Mouse (Mus musculus) cerebellum, adult 9-11 months (tissue): ENCODE measurements around the gene Anapc15.

ENCODE experiments used
- DNase-seq: peaks from one replicate; pipeline ENCODE4 v3.0.0; 2022

Anapc15 gene

DNA sequence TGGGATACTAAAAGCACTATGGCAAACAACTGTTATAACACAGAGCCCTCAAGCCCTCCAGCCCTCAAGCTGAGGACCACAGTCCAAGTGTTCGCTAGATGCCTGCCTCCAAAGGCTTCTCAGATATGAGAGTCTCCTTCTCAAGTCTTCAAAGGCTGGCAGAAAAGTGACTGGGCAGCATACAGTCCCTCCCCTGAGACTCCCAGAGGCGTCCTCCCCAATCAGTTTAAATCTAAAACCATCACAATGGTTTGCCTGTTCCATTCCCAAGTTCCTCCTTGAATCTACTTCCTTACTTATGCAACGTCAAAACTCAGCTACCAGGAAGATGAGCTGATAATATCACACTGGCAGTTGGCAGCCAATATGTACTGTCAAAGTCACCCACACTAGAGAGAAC, at the start of gene Anapc15:
Gene Anapc15, plus strand, starts transcription at position 301 of the 400 bp plus-strand sequence.
- DNase-seq = no peak

GRCm38 (mm10) chr7:101817861-101818401, 45.6 kb upstream of the Anapc15 start, which contains the start of gene Phox2a:
Gene Phox2a (plus strand): TSS chr7:101818313.
- no peak for DNase-seq

GRCm38 (mm10) chr7:101820295-101821030, 43.1 kb upstream of the Anapc15 start:
- no peak for DNase-seq

- DNase-seq = no peak
These were observed 41.7 kb upstream of the Anapc15 start for GRCm38 (mm10) chr7:101821571-101822501.

- DNase-seq = no peak
These were observed 40.4 kb upstream of the Anapc15 start for GRCm38 (mm10) chr7:101822836-101823757.

- no peak for DNase-seq
These were observed 39.5 kb upstream of the Anapc15 start for GRCm38 (mm10) chr7:101823758-101824630.

GRCm38 (mm10) chr7:101830373-101830772, 33.1 kb upstream of the Anapc15 start:
- DNase-seq = no peak

DNA sequence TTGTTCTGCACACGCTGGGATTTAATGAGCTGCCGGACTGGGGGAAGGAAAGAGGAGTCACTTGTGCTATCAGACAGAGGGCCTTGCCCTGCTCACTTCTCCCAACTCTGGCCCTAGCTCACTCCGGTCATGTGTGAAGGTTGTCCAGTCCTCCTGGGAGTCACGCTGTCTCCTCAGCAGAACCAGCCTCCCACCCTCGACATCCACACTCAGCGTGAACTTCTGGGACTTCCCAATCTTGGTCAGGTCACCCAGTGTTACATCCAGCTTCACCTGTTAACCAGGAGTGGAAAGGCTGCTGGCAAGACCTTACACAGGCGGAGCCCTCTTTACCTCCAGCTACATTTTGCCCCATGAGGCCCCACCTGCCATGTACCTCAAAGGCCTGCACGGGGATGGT, 32.1 kb upstream of the Anapc15 start:
- no peak for DNase-seq

DNA sequence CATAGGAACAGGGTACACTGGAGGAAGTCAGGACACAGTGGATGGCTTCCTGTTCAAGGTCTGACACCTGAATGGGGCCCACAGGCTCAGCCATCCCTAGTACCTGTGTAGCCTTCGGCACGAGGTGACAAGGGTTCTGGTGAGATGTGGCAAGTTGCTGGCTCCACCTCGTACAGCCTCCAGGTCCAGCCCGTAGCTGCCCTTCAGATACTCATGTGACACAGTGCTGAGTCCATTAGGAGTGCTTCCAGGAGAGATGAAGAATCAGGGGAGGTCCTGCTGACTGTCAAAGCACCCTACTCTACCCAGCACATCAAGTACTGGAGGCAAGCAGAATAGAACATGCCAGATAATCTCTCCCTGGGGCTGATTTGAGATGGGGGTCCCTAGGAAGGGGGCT, 31.1 kb upstream of the Anapc15 start:
- no peak for DNase-seq

- no peak for DNase-seq
These were observed 30.2 kb upstream of the Anapc15 start for GRCm38 (mm10) chr7:101833352-101833751.

- no peak for DNase-seq
These were observed 29.5 kb upstream of the Anapc15 start for GRCm38 (mm10) chr7:101833916-101834584.

DNA sequence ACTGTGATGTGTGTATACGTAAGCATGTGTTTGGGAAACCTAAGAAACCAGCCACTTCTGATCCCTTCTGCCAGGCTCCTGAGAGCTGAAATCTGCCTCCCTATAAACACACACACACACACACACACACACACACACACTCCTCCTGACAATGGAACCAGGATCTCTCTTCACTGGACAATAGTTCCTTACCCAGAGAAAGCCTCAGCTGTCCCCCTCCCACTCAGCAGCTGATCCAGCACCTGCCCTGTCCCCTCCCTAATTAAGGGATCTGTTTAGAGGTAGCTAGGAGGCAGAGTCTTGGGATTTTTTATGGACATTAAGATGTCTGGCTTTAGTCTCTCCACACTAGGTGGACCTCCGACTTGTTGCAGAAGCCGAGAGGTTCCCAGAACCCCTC, 28.6 kb upstream of the Anapc15 start:
- no peak for DNase-seq

- no peak for DNase-seq
These were observed 27.9 kb upstream of the Anapc15 start for GRCm38 (mm10) chr7:101835457-101836109.

- DNase-seq = peak; percentile 39
These were observed 27.0 kb upstream of the Anapc15 start for GRCm38 (mm10) chr7:101836271-101837153.

DNA sequence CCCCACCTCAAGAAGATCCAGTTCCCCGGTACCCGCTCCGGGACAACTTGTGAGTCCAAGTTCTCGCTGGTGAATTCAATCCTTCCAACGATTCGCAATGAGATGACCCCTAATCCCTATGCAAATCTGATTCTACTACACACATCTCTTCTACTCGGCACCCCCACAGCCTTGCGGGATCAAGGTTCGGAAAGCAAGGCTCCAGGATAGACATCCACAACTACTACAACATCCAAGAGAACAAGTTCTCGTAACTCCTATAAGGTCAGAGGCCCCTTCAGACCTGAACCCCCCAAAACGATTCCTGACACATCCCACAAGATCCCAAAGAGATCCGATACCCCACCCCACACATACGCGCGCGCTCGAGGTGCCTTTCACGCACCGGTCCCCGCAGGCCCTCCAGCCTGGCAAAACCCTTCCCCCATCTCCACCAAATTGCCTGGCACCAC, 26.3 kb upstream of the Anapc15 start:
- peak; percentile 34 for DNase-seq

DNA sequence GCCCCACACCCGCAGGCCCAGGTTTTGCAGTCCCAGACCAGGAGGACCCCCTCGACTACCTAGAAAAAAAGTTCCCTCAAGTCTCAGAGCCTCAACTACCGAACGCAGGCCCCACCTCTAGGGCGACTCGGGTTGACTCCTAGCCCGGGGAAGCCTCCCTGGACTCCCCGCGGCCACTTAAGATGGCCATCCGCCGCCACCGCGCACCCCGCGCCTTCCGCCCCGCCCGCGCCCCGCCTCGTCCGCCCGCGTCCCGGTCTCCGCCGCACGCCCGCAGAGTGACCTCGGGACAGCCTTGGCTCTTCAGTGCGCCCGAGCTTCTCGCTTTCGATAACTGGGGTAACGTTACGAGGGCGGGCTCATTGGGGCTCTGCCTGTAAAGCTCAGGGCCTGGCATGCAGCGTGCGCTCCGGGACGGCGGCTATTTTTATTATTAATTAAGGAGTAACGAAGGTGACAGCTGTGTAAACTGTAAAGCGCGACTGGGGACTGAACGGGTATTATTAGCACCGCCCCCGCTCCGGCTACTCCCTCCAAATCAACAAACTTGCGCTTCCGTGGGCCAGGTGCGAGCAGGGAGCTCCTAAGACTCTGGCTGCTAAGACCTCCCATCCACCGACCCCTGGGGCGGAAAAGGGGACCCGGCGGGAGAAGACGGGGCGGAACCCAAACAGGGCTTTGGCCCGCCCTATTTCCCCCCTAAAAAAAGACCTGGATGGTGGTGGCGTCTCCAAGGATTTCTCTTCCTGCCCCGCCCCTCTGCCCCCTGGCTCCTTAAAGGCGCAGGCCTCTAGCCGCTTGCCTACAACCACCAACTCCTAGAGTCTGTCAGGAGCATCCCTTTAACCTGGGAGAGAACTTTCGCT, 25.7 kb upstream of the Anapc15 start, which contains the start of gene Inppl1:
Gene Inppl1, minus strand, starts transcription at position 624 of the 866 bp plus-strand sequence.
- peak; percentile 89 for DNase-seq

- no peak for DNase-seq
These were observed 19.3 kb upstream of the Anapc15 start for GRCm38 (mm10) chr7:101844186-101844585.

DNA sequence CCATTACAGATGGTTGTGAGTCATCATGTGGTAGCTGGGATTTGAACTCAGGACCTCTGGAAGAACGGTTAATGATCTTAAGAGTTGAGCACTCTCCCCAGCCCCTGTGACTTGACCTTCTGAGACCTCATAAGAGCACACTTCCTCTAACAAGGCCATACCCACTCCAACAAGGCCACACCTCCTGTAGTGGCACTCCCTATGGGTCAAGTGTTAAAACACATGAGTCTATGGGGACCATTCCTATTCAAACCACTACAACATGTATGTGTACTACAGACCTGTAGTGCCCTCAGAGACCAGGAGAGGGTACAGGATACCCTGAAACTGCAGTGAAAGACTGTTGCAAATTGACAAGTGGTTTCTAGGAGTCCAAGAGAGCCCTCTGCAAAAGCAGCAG, 15.6 kb upstream of the Anapc15 start:
- no peak for DNase-seq
